Mouse (Mus musculus): ENCODE measurements around the gene Ccdc58. TPM values are rescaled to one million over a fixed set of nuclear protein-coding genes. Genes with fewer than 3 reads are reported as not detected.
"Not testable (repeated sequence)": the region's sequence is repeated elsewhere in the genome, so short reads cannot be mapped to it uniquely, and the experiment has no call there.

The Ccdc58 gene
- polyA plus RNA-seq, 1 experiment, result 0.17 TPM

DNA sequence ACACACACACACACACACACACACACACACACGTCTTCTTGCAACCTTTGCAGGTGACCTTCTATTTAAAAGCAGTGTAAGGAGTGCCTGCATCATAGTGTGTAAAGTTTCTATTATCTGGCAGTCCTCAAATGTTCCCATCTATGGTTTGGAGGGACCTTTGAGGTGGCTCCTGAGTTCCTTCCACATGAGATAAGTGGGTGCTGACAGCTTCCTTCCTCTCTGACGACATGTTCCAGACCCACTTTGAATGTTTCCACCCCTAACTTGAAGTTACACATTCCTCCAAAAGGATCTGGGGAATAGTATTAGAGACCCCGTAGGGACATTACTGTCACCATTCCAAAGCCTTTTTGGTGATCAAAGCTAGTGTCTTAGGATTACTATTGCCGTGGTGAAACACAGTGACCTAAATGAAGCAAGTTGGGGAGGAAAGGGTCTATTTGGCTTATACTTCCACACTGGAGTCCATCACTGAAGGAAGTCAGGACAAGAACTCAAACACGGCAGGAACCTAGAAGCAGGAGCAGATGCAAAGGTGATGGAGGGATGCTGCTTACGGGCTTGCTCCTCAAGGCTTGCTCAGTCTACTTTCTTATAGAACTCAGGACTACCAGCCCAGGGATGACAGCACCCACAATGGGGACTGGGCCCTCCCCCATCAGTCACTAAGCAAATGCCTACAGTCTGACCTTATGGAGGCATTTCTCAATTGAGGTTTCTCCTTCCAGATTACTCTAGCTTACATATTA is 17.8 kb upstream of the Ccdc58 start:
- H3K4me1 ChIP-seq (ENCODE audit: control insufficient read depth), result peaks cover 6% of the 10 kb centered on the region
- no peaks in the 10 kb centered on the region for H3K9me3 ChIP-seq (ENCODE audit: control insufficient read depth, low read length)
- peaks cover 70% of the 10 kb centered on the region for H3K36me3 ChIP-seq (ENCODE audit: control insufficient read depth)
- no peak overlapping the region for H3K4me3 ChIP-seq (replicated peaks)
- no peak for TF ChIP-seq TAL1 (IDR thresholded peaks at IDR 0.05; ENCODE audit: low read length)
- TF ChIP-seq GATA1 (IDR thresholded peaks at IDR 0.05; ENCODE audit: low read length), result no peak
- H3K27me3 ChIP-seq (ENCODE audit: control insufficient read depth), result no peaks in the 10 kb centered on the region

DNA sequence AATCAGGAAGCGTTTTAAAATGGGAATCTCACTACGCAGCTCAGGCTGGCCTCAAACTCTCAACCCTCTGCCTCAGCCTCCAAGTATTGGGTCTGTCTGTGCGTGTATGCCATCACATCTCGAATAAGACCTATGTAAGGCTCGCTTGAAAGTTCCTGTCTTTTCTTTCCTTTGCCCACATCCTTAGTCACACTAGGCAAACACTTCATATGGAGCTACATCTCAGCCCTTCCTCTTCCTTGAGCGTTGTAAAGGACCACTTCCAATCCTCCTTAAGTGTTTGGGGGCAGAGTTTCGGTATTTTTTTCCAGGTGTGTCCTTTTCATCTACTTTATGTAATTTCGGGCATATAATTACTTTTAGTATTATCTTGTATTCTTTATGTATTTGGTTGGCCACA is 16.6 kb upstream of the Ccdc58 start:
- Histone ChIP-seq H3K4me1 (ENCODE audit: control insufficient read depth) (peaks cover 8% of the 10 kb centered on the region), H3K4me3 (replicated peaks) (no peak overlapping the region), H3K27me3 (ENCODE audit: control insufficient read depth) (no peaks in the 10 kb centered on the region), H3K36me3 (ENCODE audit: control insufficient read depth) (peaks cover 58% of the 10 kb centered on the region), H3K9me3 (ENCODE audit: control insufficient read depth, low read length) (no peaks in the 10 kb centered on the region)
- TF ChIP-seq TAL1 (IDR thresholded peaks at IDR 0.05; ENCODE audit: low read length), result no peak
- no peak for TF ChIP-seq GATA1 (IDR thresholded peaks at IDR 0.05; ENCODE audit: low read length)

DNA sequence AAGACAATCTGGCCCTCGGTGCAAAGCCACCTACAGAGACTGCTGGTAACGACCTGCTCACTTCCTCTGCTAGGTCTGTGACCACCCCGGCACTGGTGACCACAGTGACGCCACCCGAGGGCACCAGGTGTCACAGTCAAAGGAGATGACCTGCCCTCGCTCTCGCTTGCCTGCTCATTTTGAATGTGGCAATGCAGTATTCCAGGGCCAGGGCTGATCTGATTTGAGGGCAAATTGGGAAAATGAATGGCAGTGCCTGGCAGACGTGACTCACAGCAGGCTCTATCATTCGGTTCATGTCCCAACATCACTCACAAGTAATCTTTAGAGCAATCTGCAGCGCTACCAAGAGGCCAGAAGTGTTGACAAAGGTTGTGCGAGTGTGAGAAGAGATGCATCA is 15.1 kb upstream of the Ccdc58 start:
- Histone ChIP-seq H3K4me1 (ENCODE audit: control insufficient read depth) (peaks cover 15% of the 10 kb centered on the region), H3K27me3 (ENCODE audit: control insufficient read depth) (no peaks in the 10 kb centered on the region), H3K9me3 (ENCODE audit: control insufficient read depth, low read length) (no peaks in the 10 kb centered on the region), H3K4me3 (replicated peaks) (no peak overlapping the region), H3K36me3 (ENCODE audit: control insufficient read depth) (peaks cover 56% of the 10 kb centered on the region)
- TF ChIP-seq GATA1 (IDR thresholded peaks at IDR 0.05; ENCODE audit: low read length) (no peak), TAL1 (IDR thresholded peaks at IDR 0.05; ENCODE audit: low read length) (no peak)

DNA sequence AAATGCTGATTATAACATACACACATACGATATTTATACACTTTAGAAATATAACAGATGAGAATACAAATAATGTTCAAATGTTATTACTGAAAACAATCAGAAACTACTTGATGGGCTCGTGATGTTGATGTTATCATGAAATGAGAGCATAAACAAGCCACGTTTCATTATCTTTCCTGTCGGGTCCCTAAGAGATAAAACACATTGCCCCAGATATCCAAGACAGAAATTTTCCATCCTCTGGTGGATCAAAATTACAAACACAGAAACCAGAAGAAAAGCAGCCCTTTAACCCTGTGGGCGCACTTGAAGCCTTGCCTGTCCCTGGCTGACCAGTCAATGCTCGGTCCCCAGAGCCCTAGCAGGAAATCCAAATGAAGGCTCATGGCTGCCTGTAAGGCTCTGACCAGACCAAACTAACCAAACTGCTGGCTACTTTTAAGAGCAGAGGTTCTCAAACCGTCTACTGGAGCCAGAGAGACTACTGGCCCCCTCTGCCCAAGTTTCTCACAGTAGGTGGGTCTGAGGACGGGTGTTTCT is 13.5 kb upstream of the Ccdc58 start:
- TF ChIP-seq GATA1 (IDR thresholded peaks at IDR 0.05; ENCODE audit: low read length), result no peak
- no peak for TF ChIP-seq TAL1 (IDR thresholded peaks at IDR 0.05; ENCODE audit: low read length)

DNA sequence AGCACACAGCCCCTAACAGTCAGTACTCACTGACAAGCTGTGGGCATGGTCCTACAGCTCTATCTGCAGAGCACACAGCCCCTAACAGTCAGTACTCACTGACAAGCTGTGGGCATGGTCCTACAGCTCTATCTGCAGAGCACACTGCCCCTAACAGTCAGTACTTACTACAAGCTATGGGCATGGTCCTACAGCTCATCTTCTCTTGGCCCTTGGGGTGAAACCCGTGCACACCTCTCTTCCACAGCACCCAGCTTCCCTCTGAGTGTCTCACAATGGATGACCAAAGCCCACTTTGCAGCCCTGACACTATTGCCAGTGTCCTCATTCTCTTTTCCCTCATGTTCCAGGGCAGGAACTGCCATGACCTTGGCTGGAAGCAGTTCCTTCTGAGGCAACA is 9.0 kb upstream of the Ccdc58 start:
- not testable (repeated sequence) for H3K27me3 ChIP-seq (ENCODE audit: control insufficient read depth); H3K4me3 ChIP-seq (replicated peaks); H3K9me3 ChIP-seq (ENCODE audit: control insufficient read depth, low read length)
- Histone ChIP-seq H3K36me3 (ENCODE audit: control insufficient read depth) (peaks cover 32% of the 10 kb centered on the region), H3K4me1 (ENCODE audit: control insufficient read depth) (peaks cover 36% of the 10 kb centered on the region)

More for the DNA sequence above, 13.5 kb upstream of the Ccdc58 start:
- H3K4me1 ChIP-seq (ENCODE audit: control insufficient read depth), result peaks cover 24% of the 10 kb centered on the region
- H3K9me3 ChIP-seq (ENCODE audit: control insufficient read depth, low read length), result no peaks in the 10 kb centered on the region
- H3K27me3 ChIP-seq (ENCODE audit: control insufficient read depth), result no peaks in the 10 kb centered on the region
- no peak overlapping the region for H3K4me3 ChIP-seq (replicated peaks)
- H3K36me3 ChIP-seq (ENCODE audit: control insufficient read depth), result peaks cover 47% of the 10 kb centered on the region

DNA sequence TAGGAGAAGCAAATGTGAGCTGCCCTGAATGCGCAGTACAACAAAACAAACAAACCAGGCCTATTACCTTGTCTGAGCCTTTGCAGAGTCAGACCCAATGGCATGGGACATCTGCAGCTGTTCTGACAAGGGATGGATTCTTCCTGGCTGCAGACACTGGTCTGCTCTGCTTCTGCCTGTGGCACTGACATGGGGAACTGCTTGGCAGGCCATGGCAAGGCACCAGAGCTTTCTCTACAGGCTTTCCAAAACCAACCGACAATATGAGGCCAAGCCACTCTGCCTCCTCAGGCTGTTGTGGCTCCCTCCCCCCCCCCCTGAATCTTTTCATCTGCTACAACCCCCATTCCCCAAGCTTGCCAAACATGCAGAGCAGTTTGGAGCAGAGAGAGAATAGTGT is 8.2 kb upstream of the Ccdc58 start:
- Histone ChIP-seq H3K36me3 (ENCODE audit: control insufficient read depth) (peaks cover 37% of the 10 kb centered on the region), H3K27me3 (ENCODE audit: control insufficient read depth) (no peaks in the 10 kb centered on the region), H3K4me1 (ENCODE audit: control insufficient read depth) (peaks cover 38% of the 10 kb centered on the region), H3K9me3 (ENCODE audit: control insufficient read depth, low read length) (no peaks in the 10 kb centered on the region), H3K4me3 (replicated peaks) (no peak overlapping the region)
- TF ChIP-seq GATA1 (IDR thresholded peaks at IDR 0.05; ENCODE audit: low read length), result no peak
- no peak for TF ChIP-seq TAL1 (IDR thresholded peaks at IDR 0.05; ENCODE audit: low read length)

DNA sequence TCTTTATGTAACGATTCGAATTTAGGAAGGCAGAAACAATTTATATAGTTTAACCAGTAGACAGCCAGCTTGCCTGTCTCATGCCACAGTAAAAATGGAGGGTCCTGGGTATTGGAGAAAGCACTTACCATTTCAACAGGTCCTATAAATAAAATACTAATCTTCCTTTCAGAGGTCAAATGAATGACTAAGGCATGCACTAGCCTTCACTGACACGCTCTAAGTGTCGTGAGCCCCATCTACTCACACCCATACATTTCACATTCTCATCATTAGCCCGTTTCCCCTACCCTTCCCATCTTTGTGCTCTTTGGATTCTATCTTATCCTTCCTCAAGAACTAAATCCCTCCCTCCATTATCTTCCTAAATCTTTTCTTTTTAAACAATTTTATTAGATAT is 6.6 kb upstream of the Ccdc58 start:
- H3K4me1 ChIP-seq (ENCODE audit: control insufficient read depth), result peaks cover 48% of the 10 kb centered on the region
- no peaks in the 10 kb centered on the region for H3K27me3 ChIP-seq (ENCODE audit: control insufficient read depth)
- H3K4me3 ChIP-seq (replicated peaks), result no peak overlapping the region
- TF ChIP-seq GATA1 (IDR thresholded peaks at IDR 0.05; ENCODE audit: low read length) (no peak), TAL1 (IDR thresholded peaks at IDR 0.05; ENCODE audit: low read length) (no peak)
- H3K36me3 ChIP-seq (ENCODE audit: control insufficient read depth), result peaks cover 51% of the 10 kb centered on the region
- H3K9me3 ChIP-seq (ENCODE audit: control insufficient read depth, low read length), result no peaks in the 10 kb centered on the region

DNA sequence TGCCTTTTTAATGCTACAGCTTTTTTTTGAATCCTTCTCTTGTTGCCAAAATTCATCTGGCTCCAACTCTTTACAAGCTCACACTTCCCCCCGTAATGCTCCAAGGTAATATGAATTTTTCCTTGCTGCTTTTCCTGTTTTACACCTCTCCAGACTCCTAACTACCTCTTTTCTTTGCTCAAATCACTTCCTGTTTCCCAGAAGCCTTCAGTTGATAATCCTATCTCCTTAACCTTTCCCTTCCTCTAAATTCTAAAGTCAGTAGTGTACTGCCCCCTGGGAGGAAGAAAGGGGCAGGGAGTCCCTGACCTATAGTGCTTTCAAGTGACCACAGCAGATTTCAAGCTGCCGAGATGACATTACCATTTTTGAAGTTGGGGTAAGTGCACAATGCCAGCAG is 3.8 kb upstream of the Ccdc58 start:
- H3K9me3 ChIP-seq (ENCODE audit: control insufficient read depth, low read length), result no peaks in the 10 kb centered on the region
- no peak overlapping the region for H3K4me3 ChIP-seq (replicated peaks)

DNA sequence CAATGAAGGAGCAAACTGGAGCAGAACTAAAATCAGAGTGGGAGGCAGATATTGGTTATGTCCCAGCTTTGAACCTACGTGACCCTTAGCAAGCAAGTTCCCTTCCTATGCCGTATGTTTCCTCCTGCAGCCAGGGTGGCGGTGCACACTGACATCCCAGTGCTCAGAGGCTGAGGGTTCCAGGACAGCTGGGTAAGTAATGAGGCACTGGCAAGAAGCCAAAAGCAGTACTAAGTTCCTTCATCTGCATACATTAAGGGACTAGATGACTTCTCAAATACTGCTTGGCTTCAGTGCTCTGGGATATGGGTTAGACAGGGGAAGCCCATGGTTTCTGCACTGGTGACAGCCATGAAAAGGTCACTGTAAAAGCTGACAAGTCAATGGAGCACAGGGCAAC is 3.1 kb upstream of the Ccdc58 start:
- peaks cover 35% of the 10 kb centered on the region for H3K36me3 ChIP-seq (ENCODE audit: control insufficient read depth)
- H3K27me3 ChIP-seq (ENCODE audit: control insufficient read depth), result no peaks in the 10 kb centered on the region
- H3K4me1 ChIP-seq (ENCODE audit: control insufficient read depth), result peaks cover 50% of the 10 kb centered on the region
- no peak for TF ChIP-seq GATA1 (IDR thresholded peaks at IDR 0.05; ENCODE audit: low read length)
- no peak for TF ChIP-seq TAL1 (IDR thresholded peaks at IDR 0.05; ENCODE audit: low read length)
- H3K4me3 ChIP-seq (replicated peaks), result no peak overlapping the region
- no peaks in the 10 kb centered on the region for H3K9me3 ChIP-seq (ENCODE audit: control insufficient read depth, low read length)

More for the DNA sequence above, 3.8 kb upstream of the Ccdc58 start:
- Histone ChIP-seq H3K27me3 (ENCODE audit: control insufficient read depth) (no peaks in the 10 kb centered on the region), H3K4me1 (ENCODE audit: control insufficient read depth) (peaks cover 51% of the 10 kb centered on the region), H3K36me3 (ENCODE audit: control insufficient read depth) (peaks cover 38% of the 10 kb centered on the region)
- TF ChIP-seq TAL1 (IDR thresholded peaks at IDR 0.05; ENCODE audit: low read length) (no peak), GATA1 (IDR thresholded peaks at IDR 0.05; ENCODE audit: low read length) (no peak)

Data from erythroblast, embryonic 14.5 days (primary cell).